Mouse (Mus musculus): ENCODE measurements around the gene Kbtbd13.

DNA sequence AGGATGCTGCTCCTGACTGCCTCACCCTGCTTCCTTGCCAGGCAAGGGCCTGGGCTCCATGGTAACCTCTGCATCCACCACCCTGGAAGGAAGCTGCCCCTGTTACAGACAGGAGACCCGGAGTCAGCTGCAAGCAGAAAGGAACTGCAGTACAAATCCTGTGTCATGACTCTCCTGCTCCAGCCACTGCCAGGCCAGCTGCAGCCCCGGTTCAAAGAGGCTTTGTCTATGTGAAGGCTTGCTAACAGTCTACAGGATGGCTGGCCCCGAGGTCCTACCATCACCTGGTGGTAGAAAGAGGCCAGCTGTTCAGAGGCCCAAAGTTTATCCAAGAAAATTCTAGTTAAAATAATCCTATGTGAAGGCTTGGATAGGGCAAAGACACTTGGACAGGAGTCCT lies 19.9 kb upstream of the Kbtbd13 start:
- TF ChIP-seq POLR2A (IDR thresholded peaks at IDR 0.05; ENCODE audit: low read depth, low read length) (no peak), CTCF (IDR thresholded peaks at IDR 0.05; ENCODE audit: extremely low read depth, insufficient read depth, insufficient read length, insufficient replicate concordance) (no peak)
